Mouse (Mus musculus) heart, postnatal 0 days (tissue): Measurements from ENCODE around the gene Ccl12. TPM values are rescaled to one million over a fixed set of nuclear protein-coding genes. Genes with fewer than 3 reads are reported as not detected.

Experiments used
- ATAC-seq: fragments of 200-750 bp; cut with Nextera tagmentation; 2 replicates; pipeline ENCODE4 v1.8.0; 2017; ENCODE audit warnings: low read depth, moderate number of reproducible peaks, moderate library complexity; ENCODE audit not compliant: insufficient read depth
- DNase-seq: peaks from one replicate; pipeline ENCODE4 v3.0.0-alpha.2; 2016; ENCODE audit warnings: low spot score
- H3K27ac ChIP-seq: fragments of 300-500 bp; sonication (generic); 2 replicates; pipeline ENCODE4 v1.5.1; 2014; ENCODE audit warnings: low read depth, mild to moderate bottlenecking
- H3K27me3 ChIP-seq: fragments of 300-500 bp; sonication (generic); 2 replicates; pipeline ENCODE4 v1.6.1; 2014; ENCODE audit warnings: low read length, mixed read lengths; ENCODE audit not compliant: control insufficient read depth, insufficient read depth
- H3K36me3 ChIP-seq: fragments of 300-500 bp; sonication (generic); replicated peaks from 2 replicates; pipeline ENCODE4 v1.6.1; 2014; ENCODE audit warnings: low read length, mixed read lengths; ENCODE audit not compliant: control insufficient read depth, insufficient read depth
- H3K4me1 ChIP-seq: fragments of 300-500 bp; sonication (generic); 2 replicates; pipeline ENCODE4 v1.6.1; 2014; ENCODE audit warnings: antibody characterized with exemption; ENCODE audit not compliant: control insufficient read depth, insufficient read depth
- H3K4me2 ChIP-seq: fragments of 300-500 bp; sonication (generic); 2 replicates; pipeline ENCODE4 v1.6.1; 2014; ENCODE audit warnings: low read depth, mild to moderate bottlenecking, low read length, moderate library complexity
- H3K4me3 ChIP-seq: fragments of 300-500 bp; sonication (generic); 2 replicates; pipeline ENCODE4 v1.5.1; 2014; ENCODE audit warnings: low read depth, low read length
- H3K9ac ChIP-seq: fragments of 300-500 bp; sonication (generic); replicated peaks from 2 replicates; pipeline ENCODE4 v1.6.1; 2014; ENCODE audit warnings: low read depth, low read length, mixed read lengths
- H3K9me3 ChIP-seq: fragments of 300-500 bp; sonication (generic); replicated peaks from 2 replicates; pipeline ENCODE4 v1.6.1; 2016; ENCODE audit warnings: low read length; ENCODE audit not compliant: control insufficient read depth
- CTCF ChIP-seq: IDR thresholded peaks from 2 replicates; pipeline ENCODE4 v1.5.1; 2016; ENCODE audit warnings: antibody characterized with exemption, control low read depth, low read depth
- EP300 ChIP-seq: IDR thresholded peaks from 2 replicates; pipeline ENCODE4 v1.6.1; 2016; ENCODE audit warnings: antibody characterized with exemption, low read depth
- WGBS: fragments of 180-500 bp; shearing (Covaris S2); extraction: QIAGEN DNeasy Blood & Tissue Kit; methylation state at CpG from one replicate; pipeline ENCODE4 v1.1.7; 2014; 5-methylcytosine and 5-hydroxymethylcytosine counted together
- polyA plus RNA-seq: library from polyadenylated mRNA; unstranded; fragments of >200 nt; fragmentation: Nextera tagmentation; extraction: Ambion mirVana; gene quantifications from 2 replicates; pipeline ENCODE4 v1.2.1, GENCODE M21; 2015
- total RNA-seq: library from RNA; depleted of rRNA; stranded (reverse); fragments of >200 nt; gene quantifications from 2 replicates; pipeline ENCODE4 v1.2.3, GENCODE M21; 2014; ENCODE audit warnings: low replicate concordance

Ccl12 gene
- total and polyA plus RNA-seq, 2 experiments from 2014 or later, result 3.2 TPM; not detected in 1

GRCm38 (mm10) chr11:82071076-82071475 is 30.6 kb upstream of the Ccl12 start:
- no peak for TF ChIP-seq EP300
- TF ChIP-seq CTCF, result no peak
- 65% methylated on average over 3 of the region's 3 CpGs for WGBS

GRCm38 (mm10) chr11:82072374-82072773 is 29.3 kb upstream of the Ccl12 start:
- no peak overlapping the region for H3K27ac ChIP-seq
- 74% methylated on average over 1 of the region's 1 CpGs for WGBS
- no peaks in the 10 kb centered on the region for H3K9me3 ChIP-seq
- no peak for DNase-seq
- TF ChIP-seq EP300, result no peak
- TF ChIP-seq CTCF, result no peak
- no peak overlapping the region for H3K4me2 ChIP-seq
- H3K4me3 ChIP-seq, result no peak overlapping the region
- no peak overlapping the region for H3K9ac ChIP-seq
- no peaks in the 10 kb centered on the region for H3K27me3 ChIP-seq
- H3K36me3 ChIP-seq, result no peaks in the 10 kb centered on the region
- H3K4me1 ChIP-seq, result no peaks in the 10 kb centered on the region
- no peak for ATAC-seq

More at GRCm38 (mm10) chr11:82071076-82071475, 30.6 kb upstream of the Ccl12 start:
- DNase-seq, result no peak
- H3K4me1 ChIP-seq, result no peaks in the 10 kb centered on the region
- no peak overlapping the region for H3K9ac ChIP-seq
- H3K4me3 ChIP-seq, result no peak overlapping the region
- no peaks in the 10 kb centered on the region for H3K36me3 ChIP-seq
- H3K27ac ChIP-seq, result no peak overlapping the region
- H3K27me3 ChIP-seq, result no peaks in the 10 kb centered on the region
- H3K9me3 ChIP-seq, result no peaks in the 10 kb centered on the region
- no peak for ATAC-seq
- H3K4me2 ChIP-seq, result no peak overlapping the region

GRCm38 (mm10) chr11:82072984-82073383 is 28.7 kb upstream of the Ccl12 start:
- Histone ChIP-seq H3K9me3 (no peaks in the 10 kb centered on the region), H3K9ac (no peak overlapping the region), H3K27ac (no peak overlapping the region), H3K4me1 (no peaks in the 10 kb centered on the region), H3K27me3 (no peaks in the 10 kb centered on the region), H3K4me3 (no peak overlapping the region), H3K4me2 (no peak overlapping the region), H3K36me3 (no peaks in the 10 kb centered on the region)
- no peak for ATAC-seq
- DNase-seq, result no peak
- TF ChIP-seq EP300, result no peak
- no peak for TF ChIP-seq CTCF
- WGBS, result 59% methylated on average over 3 of the region's 3 CpGs

GRCm38 (mm10) chr11:82073686-82074085 is 28.0 kb upstream of the Ccl12 start:
- Histone ChIP-seq H3K4me3 (no peak overlapping the region), H3K27ac (no peak overlapping the region), H3K4me2 (no peak overlapping the region), H3K4me1 (no peaks in the 10 kb centered on the region), H3K9me3 (no peaks in the 10 kb centered on the region), H3K36me3 (no peaks in the 10 kb centered on the region), H3K9ac (no peak overlapping the region), H3K27me3 (no peaks in the 10 kb centered on the region)
- TF ChIP-seq EP300, result no peak
- no peak for TF ChIP-seq CTCF
- DNase-seq (no peak), ATAC-seq (no peak)
- WGBS, result 69% methylated on average over 3 of the region's 3 CpGs

- H3K36me3 ChIP-seq, result no peaks in the 10 kb centered on the region
- no peak overlapping the region for H3K4me3 ChIP-seq
- H3K9ac ChIP-seq, result no peak overlapping the region
- no peak overlapping the region for H3K4me2 ChIP-seq
- no peak for ATAC-seq
- H3K9me3 ChIP-seq, result no peaks in the 10 kb centered on the region
- H3K27ac ChIP-seq, result no peak overlapping the region
- no peaks in the 10 kb centered on the region for H3K27me3 ChIP-seq
- no peaks in the 10 kb centered on the region for H3K4me1 ChIP-seq
- TF ChIP-seq EP300, result no peak
- no peak for TF ChIP-seq CTCF
- no peak for DNase-seq
- 58% methylated on average over 3 of the region's 3 CpGs for WGBS
Measured at GRCm38 (mm10) chr11:82077031-82077430, 24.6 kb upstream of the Ccl12 start.

GRCm38 (mm10) chr11:82078136-82078730 is 23.4 kb upstream of the Ccl12 start:
- no peak for DNase-seq

More at GRCm38 (mm10) chr11:82078136-82078730, 23.4 kb upstream of the Ccl12 start:
- H3K4me1 ChIP-seq, result no peaks in the 10 kb centered on the region
- no peak for ATAC-seq
- no peak overlapping the region for H3K4me2 ChIP-seq
- no peaks in the 10 kb centered on the region for H3K9me3 ChIP-seq
- no peaks in the 10 kb centered on the region for H3K27me3 ChIP-seq
- H3K27ac ChIP-seq, result no peak overlapping the region
- H3K36me3 ChIP-seq, result no peaks in the 10 kb centered on the region
- H3K9ac ChIP-seq, result no peak overlapping the region
- H3K4me3 ChIP-seq, result no peak overlapping the region
- TF ChIP-seq EP300 (no peak), CTCF (no peak)
